Mouse (Mus musculus): ENCODE data around the gene Tpm1. TPM values are rescaled to one million over a fixed set of nuclear protein-coding genes. Genes with fewer than 3 reads are reported as not detected.

Tpm1 gene
- total RNA-seq (2021): 166 and 180 TPM in 2 replicates
- long read RNA-seq, transcript Tpm1-212 (8 exons, 1,714 nt): minor isoform, 13 of 74 reads
- long read RNA-seq, transcript Tpm1-211 (8 exons, 1,607 nt): major isoform, 34 of 74 reads
- long read RNA-seq, transcript Tpm1-216 (9 exons, 1,898 nt): minor isoform, 10 of 74 reads
- long read RNA-seq, partial matches to known transcripts: 2 of 74 reads
- long read RNA-seq, other reads (novel, unspliced or antisense): 11 of 74 reads

DNA sequence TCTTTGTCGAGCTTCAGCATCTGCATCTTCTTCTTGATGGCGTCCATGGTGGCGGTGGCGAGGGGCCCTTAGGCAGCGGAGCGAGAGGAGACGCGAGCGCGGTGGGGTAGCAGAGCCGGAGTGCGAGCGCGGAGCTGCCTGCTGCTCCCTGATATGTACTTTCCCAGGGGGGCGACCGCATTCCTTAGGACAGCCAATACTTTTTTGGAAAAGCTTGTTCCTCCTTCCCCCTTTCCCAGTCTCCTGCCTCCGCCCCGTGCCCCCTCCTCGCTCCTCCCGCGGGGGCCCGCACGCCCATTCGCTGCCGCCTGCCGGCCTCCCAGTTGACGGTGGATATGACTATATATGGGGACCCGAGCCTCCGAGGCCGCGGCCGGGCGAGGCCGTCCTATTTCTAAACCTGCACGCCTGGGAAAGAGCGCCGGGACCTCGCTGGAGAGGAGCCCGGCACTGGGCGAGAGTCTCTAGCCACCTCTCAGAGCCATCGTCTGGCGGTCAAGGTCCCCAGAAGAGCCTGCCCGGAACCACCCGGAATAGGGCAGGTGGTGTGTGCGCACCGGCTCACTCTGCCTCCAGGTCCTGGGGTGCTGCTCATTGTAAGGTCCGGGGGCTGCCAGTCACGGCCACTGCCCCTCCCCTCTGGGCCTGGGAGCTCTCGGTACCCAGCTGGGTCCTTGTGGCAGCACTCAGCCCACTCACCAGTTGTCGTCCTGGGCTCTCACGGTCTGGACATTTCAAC is at the start of gene Tpm1:
Gene Tpm1, minus strand, starts transcription at position 321 of the 739 bp plus-strand sequence.
- peak; percentile 65 for DNase-seq

GRCm38 (mm10) chr9:67094371-67094770 is 45.2 kb upstream of the Tpm1 start:
- DNase-seq: no peak

GRCm38 (mm10) chr9:67092210-67092609 is 43.0 kb upstream of the Tpm1 start:
- DNase-seq: no peak

GRCm38 (mm10) chr9:67091598-67091997 is 42.4 kb upstream of the Tpm1 start:
- no peak for DNase-seq

- no peak for DNase-seq
Observed at GRCm38 (mm10) chr9:67091151-67091550, 41.9 kb upstream of the Tpm1 start.

DNA sequence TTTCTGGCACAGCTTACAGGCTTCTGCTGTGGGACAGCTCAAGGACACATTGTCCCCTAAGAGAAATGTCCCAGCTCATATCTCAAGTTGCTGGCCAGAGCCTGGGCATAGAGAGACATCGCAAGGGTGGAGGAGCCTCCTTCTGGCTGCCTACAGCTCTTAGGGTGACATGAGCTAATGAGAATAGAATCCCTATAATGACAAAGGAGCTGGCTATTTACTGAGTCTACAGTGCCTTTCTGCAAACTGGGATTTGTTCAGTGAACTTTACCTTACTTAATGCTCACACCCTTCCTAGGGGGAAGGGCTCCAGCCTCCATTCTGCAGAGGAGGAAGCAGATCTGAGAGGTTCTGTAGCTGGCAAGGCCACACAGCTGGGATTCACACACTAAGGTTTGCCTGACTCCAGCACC is 41.4 kb upstream of the Tpm1 start:
- peak; percentile 12 for DNase-seq

DNA sequence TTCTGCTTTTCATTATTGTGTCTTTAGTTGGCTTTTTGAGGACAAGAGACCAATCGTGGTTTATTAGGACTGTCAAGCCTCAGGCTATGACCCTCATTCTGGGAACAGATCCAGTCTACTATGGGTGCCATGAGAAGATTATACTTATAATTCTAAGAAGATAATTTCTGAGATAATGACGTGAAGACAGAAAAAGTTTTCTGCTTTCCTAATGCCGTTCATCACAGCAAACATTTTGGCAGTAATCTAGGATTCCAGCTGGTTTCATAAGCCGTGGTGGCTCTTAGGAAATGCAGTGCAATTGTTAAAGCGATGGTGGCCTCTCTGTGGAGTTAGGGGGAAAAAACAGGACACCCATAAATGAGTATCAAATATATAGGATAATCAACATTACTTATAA is 40.0 kb upstream of the Tpm1 start:
- no peak for DNase-seq

DNA sequence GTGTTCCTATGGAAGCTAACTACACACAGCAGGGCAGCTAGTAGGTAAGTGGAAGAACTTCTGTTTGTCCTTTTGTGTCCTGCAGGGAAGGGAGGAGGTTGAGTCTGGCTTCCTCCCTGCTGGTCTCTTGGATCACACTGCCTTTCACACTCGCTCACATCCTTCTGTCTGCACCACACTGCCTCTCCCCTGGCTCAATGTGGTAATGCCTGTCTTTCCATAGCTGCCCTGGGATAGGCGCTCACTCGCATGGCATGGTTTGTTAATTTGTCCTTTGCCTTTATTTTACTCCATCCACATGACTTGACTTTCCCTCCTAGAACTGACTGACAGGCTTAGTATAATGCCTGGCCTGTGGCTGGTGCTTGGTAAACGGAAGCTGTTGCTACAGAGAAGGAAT is 34.6 kb upstream of the Tpm1 start:
- no peak for DNase-seq

GRCm38 (mm10) chr9:67081688-67082087 is 32.5 kb upstream of the Tpm1 start:
- DNase-seq: peak; percentile 25

- no peak for DNase-seq
Observed at GRCm38 (mm10) chr9:67077658-67078319, 28.6 kb upstream of the Tpm1 start.

DNA sequence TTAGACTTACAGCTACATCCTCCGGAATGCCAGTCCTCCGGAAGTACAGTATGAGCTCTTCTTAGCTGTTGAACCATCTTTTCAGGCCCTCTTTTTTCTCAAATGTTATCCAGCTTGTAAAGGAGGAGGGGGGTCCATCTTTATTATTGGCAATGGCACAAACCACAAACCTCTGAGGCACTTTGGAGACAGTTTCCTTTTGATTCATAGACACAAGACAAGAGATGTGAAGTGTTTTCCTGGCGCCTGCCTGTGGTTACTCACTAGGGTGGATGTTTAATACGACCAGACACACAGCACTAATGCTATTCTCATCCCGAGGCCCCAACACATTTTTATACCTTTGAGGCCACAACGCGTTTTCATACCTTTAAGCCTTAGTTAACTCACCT is 28.1 kb upstream of the Tpm1 start:
- DNase-seq: no peak

- no peak for DNase-seq
Observed at GRCm38 (mm10) chr9:67072182-67072581, 23.0 kb upstream of the Tpm1 start.

GRCm38 (mm10) chr9:67071596-67071995 is 22.4 kb upstream of the Tpm1 start:
- DNase-seq: peak; percentile 18

DNA sequence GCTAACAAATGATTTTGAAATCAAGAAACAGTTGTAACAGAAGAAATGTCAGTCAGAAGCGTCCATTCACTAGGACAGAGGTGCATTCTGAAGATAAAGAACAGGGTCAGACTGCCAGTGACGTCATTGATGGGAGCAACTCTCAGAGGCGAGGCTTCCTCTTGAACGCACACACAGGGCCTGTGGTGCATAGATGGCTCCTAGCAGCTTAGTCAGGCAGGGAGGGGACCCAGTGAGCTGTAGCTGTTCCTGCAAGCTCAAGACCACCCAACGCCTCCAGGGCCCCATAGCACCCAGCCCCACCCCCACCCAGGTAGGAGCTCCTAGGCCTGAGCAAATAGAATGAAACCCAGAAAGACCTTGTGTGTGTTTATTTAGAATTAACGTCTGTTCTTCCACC is 21.9 kb upstream of the Tpm1 start:
- DNase-seq: no peak

DNA sequence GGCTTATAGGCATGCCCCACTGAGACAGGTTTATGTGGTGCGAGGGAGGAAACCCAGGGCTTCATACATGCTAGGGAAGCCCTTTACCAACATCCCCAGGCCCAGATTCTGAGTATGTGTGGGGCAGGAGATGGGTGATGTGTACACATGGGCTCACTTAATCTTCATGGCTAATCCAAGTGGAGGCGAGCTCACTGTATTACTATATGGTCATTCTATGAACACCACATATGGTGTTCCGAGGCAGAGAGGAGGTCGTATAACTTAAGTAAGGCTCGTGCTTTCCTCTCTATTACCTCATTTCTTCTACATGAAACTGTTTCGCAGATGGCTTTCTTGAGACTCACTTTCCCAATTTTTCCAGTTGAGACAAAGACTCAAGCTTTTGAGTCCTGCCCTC is 17.4 kb upstream of the Tpm1 start:
- DNase-seq: no peak

GRCm38 (mm10) chr9:67059714-67060113 is 10.5 kb upstream of the Tpm1 start:
- no peak for DNase-seq

DNA sequence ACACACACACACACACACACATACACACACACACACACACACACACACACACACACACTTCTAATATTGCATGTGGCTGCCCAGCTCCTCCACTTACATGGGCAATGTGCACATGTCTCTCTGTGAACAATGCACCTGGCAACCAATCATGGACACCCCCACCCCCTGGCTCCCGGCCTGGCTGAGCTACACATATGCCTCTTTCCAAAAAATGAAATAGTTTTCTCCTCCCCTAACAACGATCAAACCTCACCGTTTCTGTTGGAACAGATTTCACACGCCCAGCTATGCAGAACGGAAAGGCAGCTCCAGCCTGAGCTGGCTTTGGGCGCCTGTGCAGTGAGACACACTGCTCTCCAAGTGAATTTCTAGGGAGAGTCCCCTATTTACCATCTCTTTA is 9.2 kb upstream of the Tpm1 start:
- DNase-seq: no peak

DNA sequence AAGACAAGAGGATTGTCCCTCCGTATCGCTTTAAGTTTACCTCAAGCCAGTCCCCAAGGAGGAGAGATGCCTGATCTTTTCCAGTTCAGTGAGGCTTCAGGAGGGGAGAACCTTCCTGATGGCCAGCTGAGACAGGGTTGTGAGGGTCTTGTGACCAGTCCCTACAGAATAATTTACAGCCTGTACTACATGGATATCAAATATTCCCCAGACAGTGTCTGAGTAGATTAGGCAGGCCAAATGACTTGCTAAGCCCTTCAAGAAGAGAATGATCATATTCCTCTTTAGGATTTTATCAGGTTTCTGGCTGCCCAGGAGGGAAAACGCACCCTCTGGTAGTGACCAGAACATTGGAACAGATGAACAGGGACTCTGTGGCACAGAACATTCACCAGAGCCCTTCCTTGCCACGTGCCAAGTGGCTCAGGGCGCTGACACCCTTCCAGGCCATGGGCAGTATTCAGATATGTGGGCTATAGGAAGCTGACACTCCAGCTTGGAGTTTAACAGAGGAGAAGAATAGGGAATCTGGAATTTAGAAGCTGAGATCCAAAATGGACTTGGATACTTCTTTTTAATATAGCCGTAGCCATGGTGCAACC is 1.6 kb upstream of the Tpm1 start:
- no peak for DNase-seq

DNA sequence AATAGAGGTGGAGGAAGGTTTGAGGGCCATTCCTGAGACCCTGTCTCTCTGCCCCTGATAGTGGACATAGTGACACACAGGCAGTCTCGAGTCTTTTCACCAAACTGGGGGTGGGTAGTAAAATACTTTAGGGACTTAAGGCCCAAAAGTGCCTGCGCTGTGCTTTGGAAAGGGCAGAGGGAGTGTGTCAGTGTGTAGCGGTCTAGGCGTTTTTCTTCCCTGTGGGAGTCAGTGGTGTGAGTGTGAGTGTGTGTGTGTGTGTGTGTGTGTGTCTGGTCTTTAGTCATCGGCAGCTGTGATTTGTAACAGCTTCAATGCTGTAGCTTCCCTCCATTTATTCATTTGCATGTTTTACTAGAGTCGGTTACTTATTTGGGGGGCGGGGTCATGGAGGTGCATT is 630 bp upstream of the Tpm1 start:
- no peak for DNase-seq

- DNase-seq: no peak
Observed at GRCm38 (mm10) chr9:67048483-67049085, 622 bp downstream of the Tpm1 start.

GRCm38 (mm10) chr9:67047606-67048482 is 1.4 kb downstream of the Tpm1 start:
- no peak for DNase-seq

Measured in adrenal gland, postnatal 25 days (tissue).